Mouse (Mus musculus) myocyte (in vitro differentiated cells): ENCODE measurements at regions not wholly inside any gene's neighbourhood (a gene's known extent, or its start where the extent isn't known, plus 50 kb on each side); places are given as distances from the start of the nearest gene placed in this dataset.

Experiments
- H3K27me3 ChIP-seq: one replicate; pipeline ENCODE4 v1.6.1; 2011; ENCODE audit not compliant: control insufficient read depth, insufficient read depth, insufficient read length
- H3K36me3 ChIP-seq: one replicate; pipeline ENCODE4 v1.6.1; 2011; ENCODE audit not compliant: control insufficient read depth, insufficient read depth
- H3K4me2 ChIP-seq: one replicate; pipeline ENCODE4 v1.6.1; 2011; ENCODE audit warnings: low read depth, control low read depth
- H3K4me3 ChIP-seq: one replicate; pipeline ENCODE4 v1.5.1; 2011; ENCODE audit warnings: mild to moderate bottlenecking, control low read depth, moderate library complexity
- H3K79me2 ChIP-seq: one replicate; pipeline ENCODE4 v1.6.1; 2011; ENCODE audit not compliant: control insufficient read depth, insufficient read depth
- H3ac ChIP-seq: one replicate; pipeline ENCODE4 v1.6.1; 2011; ENCODE audit not compliant: control insufficient read depth, insufficient read length
- CEBPB ChIP-seq: IDR thresholded peaks from 2 replicates; pipeline ENCODE4 v1.6.1; 2011; ENCODE audit warnings: mild to moderate bottlenecking, moderate library complexity; ENCODE audit not compliant: poor library complexity, insufficient read depth, severe bottlenecking
- E2F4 ChIP-seq: IDR thresholded peaks from one replicate; pipeline ENCODE4 v1.6.1; 2011; ENCODE audit warnings: mild to moderate bottlenecking, control low read depth, moderate library complexity; ENCODE audit not compliant: insufficient read depth
- MAX ChIP-seq: IDR thresholded peaks from one replicate; pipeline ENCODE4 v1.6.1; 2011; ENCODE audit warnings: low read depth, mild to moderate bottlenecking, control low read depth
- MYOD1 ChIP-seq, 3 experiments: IDR thresholded peaks; one replicate each; pipeline ENCODE4 v1.6.1; 2011; ENCODE audit warnings: control low read depth in 2 of 3, low read depth in 2 of 3, mild to moderate bottlenecking in 2 of 3, moderate library complexity in 1 of 3; ENCODE audit not compliant: insufficient read length in 2 of 3, control insufficient read depth in 1 of 3
- MYOG ChIP-seq, 3 experiments: IDR thresholded peaks; one replicate each; pipeline ENCODE4 v1.6.1; 2011; ENCODE audit warnings: control low read depth in 2 of 3, low read depth in 2 of 3, mild to moderate bottlenecking in 2 of 3; ENCODE audit not compliant: insufficient read length in 2 of 3, control insufficient read depth in 1 of 3, insufficient read depth in 1 of 3
- POLR2A ChIP-seq: IDR thresholded peaks from one replicate; pipeline ENCODE4 v1.6.1; 2011; ENCODE audit warnings: low read depth, mild to moderate bottlenecking, control low read depth, moderate library complexity; ENCODE audit not compliant: insufficient read length
- POLR2AphosphoS2 ChIP-seq: IDR thresholded peaks from one replicate; pipeline ENCODE4 v1.6.1; 2011; ENCODE audit warnings: low read depth, control low read depth; ENCODE audit not compliant: insufficient read length
- REST ChIP-seq: IDR thresholded peaks from one replicate; pipeline ENCODE4 v1.6.1; 2011; ENCODE audit warnings: mild to moderate bottlenecking, control low read depth, moderate library complexity; ENCODE audit not compliant: insufficient read depth, insufficient read length
- SRF ChIP-seq: IDR thresholded peaks from one replicate; pipeline ENCODE4 v1.6.1; 2011; ENCODE audit warnings: low read depth; ENCODE audit not compliant: control insufficient read depth, insufficient read length
- TCF12 ChIP-seq: IDR thresholded peaks from one replicate; pipeline ENCODE4 v1.6.1; 2011; ENCODE audit warnings: mild to moderate bottlenecking, control low read depth; ENCODE audit not compliant: poor library complexity, insufficient read depth, severe bottlenecking
- TCF3 ChIP-seq: IDR thresholded peaks from one replicate; pipeline ENCODE4 v1.6.1; 2011; ENCODE audit warnings: low read depth, control low read depth; ENCODE audit not compliant: insufficient read length
- USF1 ChIP-seq: IDR thresholded peaks from one replicate; pipeline ENCODE4 v1.6.1; 2011; ENCODE audit warnings: low read depth, mild to moderate bottlenecking, control low read depth, moderate library complexity

GRCm38 (mm10) chr12:77535147-77535546, 297.2 kb downstream of the Fut8 start:
- Histone ChIP-seq H3K4me2 (no peak overlapping the region), H3ac (no peak overlapping the region), H3K4me3 (no peak overlapping the region), H3K27me3 (peaks cover 9% of the 10 kb centered on the region), H3K79me2 (no peaks in the 10 kb centered on the region), H3K36me3 (no peaks in the 10 kb centered on the region)
- TF ChIP-seq E2F4 (no peak), POLR2A (no peak), TCF12 (no peak), USF1 (no peak), CEBPB (no peak), SRF (no peak), MYOD1 (IDR thresholded peaks at IDR 0.05; ENCODE audit: control insufficient read depth in 1 of 3, insufficient read length in 2 of 3, low read depth in 2 of 3) (no peak), MYOG (IDR thresholded peaks at IDR 0.05; ENCODE audit: control insufficient read depth in 1 of 3, insufficient read depth in 1 of 3, insufficient read length in 2 of 3, low read depth in 2 of 3) (no peak), TCF3 (no peak), POLR2AphosphoS2 (no peak), REST (no peak), MAX (no peak)

GRCm38 (mm10) chr12:77537139-77537848, 299.4 kb downstream of the Fut8 start:
- TF ChIP-seq USF1 (no peak), CEBPB (no peak)
- Histone ChIP-seq H3ac (no peak overlapping the region), H3K36me3 (no peaks in the 10 kb centered on the region), H3K79me2 (no peaks in the 10 kb centered on the region), H3K4me2 (no peak overlapping the region), H3K4me3 (no peak overlapping the region), H3K27me3 (peaks cover 11% of the 10 kb centered on the region)

- H3K27me3 ChIP-seq, result peaks cover 11% of the 10 kb centered on the region
- no peak overlapping the region for H3K4me2 ChIP-seq
- H3K4me3 ChIP-seq, result no peak overlapping the region
- no peaks in the 10 kb centered on the region for H3K36me3 ChIP-seq
- no peaks in the 10 kb centered on the region for H3K79me2 ChIP-seq
- TF ChIP-seq REST, result no peak
- no peak for TF ChIP-seq TCF3
- TF ChIP-seq POLR2AphosphoS2, result no peak
- no peak for TF ChIP-seq CEBPB
- no peak for TF ChIP-seq MAX
- H3ac ChIP-seq, result no peak overlapping the region
Observed at GRCm38 (mm10) chr12:77539661-77540431, 301.9 kb downstream of the Fut8 start.

GRCm38 (mm10) chr12:77541051-77541765, 303.3 kb downstream of the Fut8 start:
- Histone ChIP-seq H3K4me2 (no peak overlapping the region), H3K36me3 (no peaks in the 10 kb centered on the region), H3ac (no peak overlapping the region), H3K27me3 (peaks cover 11% of the 10 kb centered on the region), H3K79me2 (no peaks in the 10 kb centered on the region), H3K4me3 (no peak overlapping the region)
- TF ChIP-seq E2F4, result no peak

- Histone ChIP-seq H3ac (no peak overlapping the region), H3K27me3 (peaks cover 11% of the 10 kb centered on the region), H3K79me2 (no peaks in the 10 kb centered on the region), H3K4me2 (no peak overlapping the region), H3K36me3 (no peaks in the 10 kb centered on the region), H3K4me3 (no peak overlapping the region)
- TF ChIP-seq MYOD1 (IDR thresholded peaks at IDR 0.05; ENCODE audit: control insufficient read depth in 1 of 3, insufficient read length in 2 of 3, low read depth in 2 of 3) (no peak), MYOG (IDR thresholded peaks at IDR 0.05; ENCODE audit: control insufficient read depth in 1 of 3, insufficient read depth in 1 of 3, insufficient read length in 2 of 3, low read depth in 2 of 3) (no peak), POLR2AphosphoS2 (no peak), REST (no peak), TCF3 (no peak), POLR2A (no peak), CEBPB (no peak), MAX (no peak), SRF (no peak), E2F4 (no peak), USF1 (no peak), TCF12 (no peak)
Observed at GRCm38 (mm10) chr12:77541826-77542225, 303.9 kb downstream of the Fut8 start.
